Mouse (Mus musculus): ENCODE measurements at regions not wholly inside any gene's neighbourhood (a gene's known extent, or its start where the extent isn't known, plus 50 kb on each side); places are given as distances from the start of the nearest gene placed in this dataset.

DNA sequence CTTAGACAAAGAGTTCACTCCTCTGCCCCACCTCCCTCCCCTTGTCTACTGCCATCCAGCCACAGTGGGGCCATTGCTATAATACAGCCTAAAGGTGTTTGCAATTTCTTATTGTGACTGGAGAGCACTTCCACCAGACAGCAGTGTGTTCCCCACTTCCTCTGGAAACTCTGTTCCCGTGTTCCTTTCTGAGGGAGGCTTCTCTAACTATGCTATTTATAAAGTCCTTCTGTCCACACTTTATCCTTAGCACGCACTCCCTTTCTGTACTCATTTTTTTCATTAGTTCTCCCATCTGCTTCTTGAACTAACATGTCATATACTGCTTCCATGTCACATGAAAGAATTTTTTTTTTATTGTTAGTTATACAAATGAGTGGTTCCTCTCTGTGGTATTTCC, 52.0 kb upstream of the 4930432M17Rik start:
- no peak for DNase-seq (ENCODE audit: low read depth)

DNA sequence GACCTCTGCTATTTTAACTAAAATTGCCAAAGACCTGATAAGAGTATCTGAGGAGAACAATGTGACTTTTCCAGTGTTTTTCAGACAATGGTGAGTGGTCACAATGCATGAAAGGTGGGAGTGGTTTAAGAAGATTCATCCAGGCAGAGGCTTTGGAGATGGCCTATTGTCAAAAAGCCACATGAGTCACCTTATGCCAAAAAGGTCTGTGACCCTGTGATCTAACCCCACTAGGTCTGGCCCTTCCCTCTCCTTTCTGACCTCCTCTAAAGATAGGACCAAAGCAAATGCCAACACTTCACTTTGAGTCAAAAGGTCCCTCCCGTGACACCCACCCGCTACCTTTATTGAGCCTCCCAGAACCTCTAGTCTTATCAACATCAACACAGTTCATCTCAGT, 52.4 kb upstream of the 4930432M17Rik start:
- no peak for DNase-seq (ENCODE audit: low read depth)

DNA sequence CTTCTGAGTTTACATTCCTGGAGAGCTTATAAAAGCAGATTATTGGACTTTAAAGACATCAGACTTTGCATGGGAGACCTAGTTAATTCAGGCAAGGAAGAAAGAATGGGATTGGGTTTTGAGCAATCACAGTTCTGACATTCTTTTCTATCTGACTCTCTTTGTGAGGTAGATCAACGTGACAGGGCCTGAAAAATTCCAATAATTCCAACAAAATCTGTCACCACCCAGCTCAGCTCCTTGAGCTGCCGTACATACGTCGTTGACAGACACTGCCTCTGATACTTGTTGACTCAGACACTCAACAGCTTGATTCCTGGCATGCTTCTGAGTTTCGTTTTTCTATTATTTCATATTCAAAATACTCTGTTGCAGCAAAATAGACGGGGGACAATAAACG, 53.2 kb upstream of the 4930432M17Rik start:
- peak; percentile 81 for DNase-seq (ENCODE audit: low read depth)

DNA sequence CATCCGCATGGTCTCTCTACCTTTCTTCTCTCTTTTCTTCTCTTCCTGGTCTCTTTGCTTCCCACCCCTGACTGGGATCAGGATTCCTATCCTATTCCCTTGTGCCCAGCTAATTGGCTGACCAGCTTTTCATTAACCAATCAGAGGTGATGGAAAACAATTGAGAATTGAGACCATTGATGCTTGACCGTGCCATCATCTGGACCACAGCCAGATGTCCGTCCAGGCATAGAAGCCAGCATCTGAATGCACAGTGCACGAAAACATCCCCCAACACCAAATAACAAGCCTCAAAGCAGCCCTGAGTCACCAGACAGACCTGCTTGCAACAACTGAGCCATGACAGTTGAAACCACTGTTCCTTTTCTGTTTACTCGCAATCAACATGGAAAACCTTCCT, 54.5 kb upstream of the 4930432M17Rik start:
- DNase-seq (ENCODE audit: low read depth) = no peak

DNA sequence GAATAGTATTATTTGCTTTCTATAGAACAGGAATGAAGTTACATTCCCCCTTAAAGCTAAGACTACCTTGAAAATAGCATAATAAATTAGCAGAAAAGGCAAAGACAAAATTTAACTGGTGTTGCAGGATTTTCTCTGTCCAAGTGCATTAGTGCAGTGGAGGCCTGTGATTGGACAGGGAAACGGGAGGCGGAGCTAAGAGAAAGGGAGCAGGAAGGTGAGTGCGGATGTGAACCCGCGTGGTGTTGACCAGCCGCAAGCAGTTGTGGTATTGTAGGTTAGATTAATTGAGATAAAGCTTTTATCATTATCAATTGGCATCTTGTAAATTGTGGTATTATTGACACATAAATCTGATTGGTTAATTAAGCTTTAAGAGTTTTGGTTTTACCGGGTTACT, 55.8 kb upstream of the 4930432M17Rik start:
- DNase-seq (ENCODE audit: low read depth) = no peak

DNA sequence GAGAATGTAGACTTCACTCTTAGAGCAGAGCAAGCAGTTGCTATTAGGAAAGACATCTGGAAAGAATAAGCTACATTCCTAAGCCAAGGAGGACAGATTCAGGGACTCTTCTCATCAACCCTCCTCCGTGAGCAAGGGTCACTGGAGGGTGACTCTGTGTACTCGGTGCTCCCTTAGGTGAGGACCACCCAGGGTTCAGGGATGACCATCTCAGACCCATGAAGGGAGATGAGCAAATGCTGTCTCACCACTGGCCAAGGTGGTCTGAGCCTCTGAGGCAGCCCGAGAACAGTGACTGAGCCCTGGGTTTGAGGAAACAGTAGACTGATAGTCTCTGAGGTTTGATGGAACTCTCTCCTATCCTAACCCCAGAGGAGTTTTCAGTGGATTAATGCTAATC, 57.3 kb upstream of the 4930432M17Rik start:
- DNase-seq (ENCODE audit: low read depth) = no peak

DNA sequence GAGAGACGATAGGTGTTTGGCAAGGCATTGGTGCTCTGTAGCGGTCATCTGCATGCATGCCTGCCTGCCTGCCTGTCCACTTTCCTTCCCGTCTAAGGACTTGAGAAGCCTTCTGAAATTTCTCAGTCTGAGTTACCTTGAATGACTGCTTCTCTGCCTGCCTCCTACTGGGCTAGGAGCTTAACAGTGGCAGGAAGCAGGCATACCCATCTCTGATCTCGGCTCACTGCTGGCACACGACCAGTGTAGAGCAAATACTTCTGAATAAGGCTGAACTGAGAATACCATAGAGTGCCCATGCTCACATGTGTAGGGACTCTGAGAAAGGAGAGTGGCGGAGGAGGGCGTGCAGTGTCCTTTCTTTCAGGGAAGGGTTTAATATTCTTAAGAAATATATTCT, 60.7 kb upstream of the 4930432M17Rik start:
- no peak for DNase-seq (ENCODE audit: low read depth)

DNA sequence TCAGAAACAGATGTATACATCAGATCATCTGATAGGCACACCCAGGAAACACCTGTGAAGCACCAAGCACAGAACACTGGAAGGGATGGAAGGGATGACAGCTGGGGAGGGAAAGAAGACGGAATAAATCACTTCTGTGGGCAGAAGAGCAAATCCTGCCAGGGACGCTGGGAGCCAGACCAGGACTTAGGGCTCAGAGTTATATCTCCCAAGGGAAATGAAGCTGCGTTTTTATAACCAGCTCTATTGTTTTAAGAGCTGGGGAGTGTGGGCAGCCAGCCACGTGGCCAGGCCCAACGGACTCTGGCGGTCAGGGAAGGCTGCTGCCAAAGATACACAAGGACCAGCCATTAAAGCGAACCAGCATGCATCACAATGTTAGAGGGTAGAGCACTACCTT, 61.5 kb upstream of the 4930432M17Rik start:
- DNase-seq (ENCODE audit: low read depth) = no peak

DNA sequence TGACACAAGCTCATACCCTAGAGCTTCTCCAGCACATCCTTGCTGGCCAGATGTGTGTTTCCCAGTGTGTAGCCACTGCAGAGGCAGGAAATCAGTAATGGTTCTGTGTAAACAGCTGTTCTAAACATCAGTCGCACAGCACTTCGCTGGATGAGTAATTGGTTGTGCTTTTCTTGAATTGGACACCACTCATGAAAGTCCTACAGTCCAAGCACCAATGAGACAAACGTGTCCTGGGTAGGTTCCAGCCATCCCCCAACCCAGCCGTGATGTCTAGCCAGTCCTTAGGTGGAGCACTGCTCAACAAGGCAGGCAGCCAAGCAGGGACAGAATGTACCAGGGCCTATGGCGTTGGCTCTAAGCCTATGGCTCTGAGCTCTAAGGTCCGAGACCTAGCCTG, 65.8 kb upstream of the 4930432M17Rik start:
- no peak for DNase-seq (ENCODE audit: low read depth)

DNA sequence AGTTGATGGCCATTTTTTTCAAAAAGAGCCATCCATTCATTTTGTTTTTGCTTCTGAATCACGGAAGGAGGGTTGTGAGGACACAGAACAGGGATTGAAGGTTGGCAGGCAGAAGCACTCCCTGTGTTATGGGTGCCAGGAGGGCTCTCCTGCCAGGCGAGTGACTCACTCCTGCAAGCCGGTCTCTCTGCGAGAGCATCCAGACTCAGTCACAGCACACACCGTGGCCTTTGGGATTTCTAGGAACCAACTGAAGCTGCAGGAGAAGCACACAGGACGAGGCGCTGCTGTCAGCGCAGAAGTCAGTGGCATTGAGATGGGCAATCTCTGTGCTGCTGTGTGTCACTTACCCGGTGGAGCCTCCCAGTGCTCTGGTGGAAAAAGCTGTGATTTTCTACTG, 66.5 kb upstream of the 4930432M17Rik start:
- peak; percentile 76 for DNase-seq (ENCODE audit: low read depth)

DNA sequence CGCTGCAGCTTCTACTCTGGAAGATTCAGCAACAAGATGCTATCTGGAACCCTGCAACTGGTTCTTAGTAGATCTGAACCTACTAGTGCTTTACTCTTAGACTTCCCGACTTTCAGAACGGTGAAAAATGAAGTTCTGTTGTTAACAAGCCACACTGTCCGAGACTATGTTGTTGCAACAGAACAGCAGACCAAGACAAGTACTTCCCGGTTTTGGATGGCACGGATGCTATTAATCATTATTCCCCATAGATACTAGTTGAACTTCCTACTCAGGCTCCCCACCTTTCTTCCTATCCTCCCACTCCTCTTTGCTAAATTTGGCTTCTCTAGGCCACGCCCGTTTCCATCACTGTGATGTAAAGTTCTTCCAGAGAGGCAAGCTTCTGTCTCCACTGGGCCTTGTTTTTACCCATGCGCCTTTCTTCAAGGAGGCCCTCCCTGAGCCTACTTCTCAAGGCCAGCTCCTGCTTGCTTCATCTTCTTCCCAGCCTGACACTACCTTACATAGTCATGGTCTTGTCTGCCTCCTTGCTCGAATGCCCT, 67.7 kb upstream of the 4930432M17Rik start:
- no peak for DNase-seq (ENCODE audit: low read depth)

DNA sequence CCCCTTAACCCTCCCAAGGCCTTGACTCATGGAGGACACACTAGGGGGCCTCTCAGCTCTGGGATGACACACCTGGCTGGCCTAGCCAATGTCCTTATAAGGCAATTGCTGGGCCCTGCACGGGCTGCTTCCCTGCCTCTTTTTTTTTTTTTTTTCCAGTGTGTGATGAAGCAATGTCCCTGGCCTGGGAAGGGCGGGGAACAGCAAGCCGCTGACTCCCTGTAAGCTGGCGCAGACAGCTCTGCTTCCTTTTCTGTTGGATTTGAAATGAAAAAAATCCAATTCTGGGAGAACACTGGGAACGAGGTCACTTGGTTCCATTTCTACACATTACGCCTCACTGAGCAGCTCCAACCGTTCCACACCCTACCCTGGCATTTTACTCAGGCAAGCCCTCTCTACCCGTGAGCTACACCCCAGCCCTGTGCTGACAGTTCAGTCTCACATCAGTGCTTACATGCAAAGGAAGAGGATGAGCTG, 68.4 kb upstream of the 4930432M17Rik start:
- DNase-seq (ENCODE audit: low read depth) = peak; percentile 81

DNA sequence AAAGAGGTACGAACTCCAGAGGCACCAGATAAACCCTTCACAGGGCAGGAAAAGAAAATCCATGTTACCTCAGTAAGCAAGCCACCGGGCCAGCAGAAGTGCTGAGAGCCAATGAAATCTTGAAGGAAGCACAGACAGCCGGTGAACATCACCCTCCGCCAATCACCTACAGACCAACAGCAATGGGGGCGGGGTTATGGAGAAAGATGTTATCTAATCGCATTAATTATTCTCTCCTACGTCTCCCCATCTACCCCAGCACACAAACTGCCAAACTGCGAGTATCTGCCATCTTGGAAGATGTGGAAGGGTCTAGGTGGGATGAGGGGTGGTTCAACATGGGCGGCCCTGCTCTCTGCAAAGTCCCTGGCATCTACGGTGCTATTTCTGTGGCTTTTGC, 68.6 kb upstream of the Slc44a3 start:
- no peak for DNase-seq (ENCODE audit: low read depth)

DNA sequence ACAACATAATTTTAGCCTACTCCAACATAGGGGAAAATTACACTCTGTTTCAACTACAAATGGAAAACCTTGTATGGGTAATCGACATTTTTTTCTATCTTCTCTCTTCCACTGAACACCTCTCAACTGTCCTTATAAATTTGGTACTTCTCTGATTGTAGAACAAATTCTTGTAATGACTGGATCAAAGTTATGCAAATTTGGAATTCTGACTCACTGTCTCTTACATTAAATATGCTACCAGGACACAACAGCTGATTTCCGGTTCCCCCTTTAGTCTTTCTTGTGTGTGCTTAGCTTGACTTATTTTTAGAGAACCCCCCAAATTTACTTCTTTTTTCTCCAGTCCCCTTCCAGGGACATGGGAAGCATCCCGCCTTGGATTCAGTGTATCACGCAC, 68.2 kb upstream of the Slc44a3 start:
- DNase-seq (ENCODE audit: low read depth) = no peak

DNA sequence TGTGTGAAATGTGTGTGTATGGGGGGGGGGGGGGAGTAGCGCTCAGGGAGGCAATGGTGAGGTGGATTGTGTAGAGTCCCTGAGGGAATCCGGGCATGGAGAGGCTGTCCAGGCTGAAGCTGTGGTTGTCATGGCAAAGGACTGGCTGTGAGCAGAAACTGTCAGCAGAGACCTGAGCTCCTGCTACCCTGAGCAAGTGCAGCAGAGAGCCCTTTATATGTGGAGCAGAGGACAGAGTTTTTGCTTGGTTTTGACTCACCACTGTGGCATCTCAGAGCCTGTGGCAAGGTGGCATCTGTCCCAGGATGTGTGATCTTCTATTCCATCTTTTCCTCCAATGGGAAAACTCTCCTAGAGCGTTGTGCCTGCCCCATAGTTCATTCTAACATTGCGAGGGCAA, 65.8 kb upstream of the Slc44a3 start:
- no peak for DNase-seq (ENCODE audit: low read depth)

DNA sequence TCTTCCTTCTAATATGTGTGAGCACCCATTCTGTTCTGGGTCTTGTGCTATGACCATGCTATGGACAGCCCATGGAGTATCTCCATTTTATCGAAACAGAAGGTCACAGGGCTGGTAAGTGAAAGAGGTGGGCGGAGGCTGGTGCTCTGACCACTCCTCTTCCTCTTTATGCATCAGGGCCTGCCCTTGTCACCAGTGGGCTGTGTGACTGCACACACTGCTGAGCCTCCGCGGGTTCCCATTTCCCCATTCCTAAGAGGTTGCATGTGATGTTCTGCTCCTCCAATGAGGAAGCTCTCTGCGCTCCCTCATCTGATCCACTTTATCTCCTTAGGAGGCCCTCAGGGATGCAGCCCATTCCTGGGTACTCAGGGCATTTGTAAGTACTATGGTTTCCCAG, 65.0 kb upstream of the Slc44a3 start:
- DNase-seq (ENCODE audit: low read depth) = no peak

DNA sequence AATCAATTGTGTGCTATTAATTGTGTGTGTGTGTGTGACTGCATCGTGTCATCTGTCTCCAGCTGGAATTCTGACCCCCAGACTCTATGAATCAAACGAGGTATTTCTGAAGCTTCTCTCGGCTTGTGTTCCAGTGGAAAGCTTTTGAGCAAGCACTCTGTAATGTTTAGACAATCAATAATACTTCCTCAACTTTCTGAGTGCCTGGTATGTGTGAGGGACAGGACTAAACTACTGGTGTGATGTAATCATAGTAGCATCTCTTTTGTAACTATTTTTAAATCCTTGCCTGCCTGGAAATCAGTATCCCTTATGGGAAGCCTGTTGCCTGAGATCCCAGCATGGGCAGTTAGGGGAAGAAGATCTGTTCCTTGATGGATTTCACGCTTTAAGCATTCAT, 62.4 kb upstream of the Slc44a3 start:
- DNase-seq (ENCODE audit: low read depth) = no peak

DNA sequence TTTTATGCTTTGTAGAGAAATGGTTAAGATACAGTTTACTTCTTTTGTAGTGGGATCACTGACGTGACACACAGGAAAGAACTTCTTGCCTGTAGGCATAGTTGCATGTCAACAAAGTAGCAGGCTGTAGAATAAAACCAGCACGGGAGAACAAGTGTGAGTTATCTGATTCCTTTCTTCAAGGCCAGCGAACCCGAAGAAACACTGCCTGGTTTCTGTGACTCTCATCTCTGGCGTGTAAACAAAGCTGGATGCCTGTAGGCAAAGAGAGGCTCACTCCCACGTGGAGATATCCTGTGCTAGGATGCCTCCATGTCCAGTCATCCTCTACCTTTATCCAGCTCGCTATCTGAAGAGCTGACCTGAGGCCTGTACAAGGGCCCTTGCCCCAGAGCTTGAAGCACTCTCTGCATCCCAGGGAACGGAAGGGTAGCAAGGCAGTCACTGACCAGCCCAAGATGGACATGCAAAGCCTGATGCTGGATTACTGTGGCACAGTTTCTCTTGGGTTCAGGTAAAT, 61.5 kb upstream of the Slc44a3 start:
- no peak for DNase-seq (ENCODE audit: low read depth)

DNA sequence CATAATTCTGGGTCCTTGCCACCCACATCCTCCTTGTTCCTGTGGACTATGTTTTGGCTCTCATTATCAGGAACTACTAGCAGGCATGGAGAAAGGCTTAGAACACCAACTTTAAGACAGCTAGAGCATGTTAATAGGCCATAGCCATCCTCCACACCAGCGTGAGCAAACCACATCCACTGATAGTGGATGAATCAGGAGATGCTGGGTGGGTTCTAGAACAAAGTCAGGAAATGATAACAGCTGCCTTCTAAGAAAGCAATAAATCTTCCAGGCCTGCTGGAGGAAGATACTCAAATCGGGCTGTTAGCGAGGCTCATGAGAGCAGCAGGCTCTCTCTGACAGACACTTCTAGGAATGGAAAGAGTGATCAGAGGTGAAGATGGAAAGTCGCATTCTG, 60.9 kb upstream of the Slc44a3 start:
- no peak for DNase-seq (ENCODE audit: low read depth)

DNA sequence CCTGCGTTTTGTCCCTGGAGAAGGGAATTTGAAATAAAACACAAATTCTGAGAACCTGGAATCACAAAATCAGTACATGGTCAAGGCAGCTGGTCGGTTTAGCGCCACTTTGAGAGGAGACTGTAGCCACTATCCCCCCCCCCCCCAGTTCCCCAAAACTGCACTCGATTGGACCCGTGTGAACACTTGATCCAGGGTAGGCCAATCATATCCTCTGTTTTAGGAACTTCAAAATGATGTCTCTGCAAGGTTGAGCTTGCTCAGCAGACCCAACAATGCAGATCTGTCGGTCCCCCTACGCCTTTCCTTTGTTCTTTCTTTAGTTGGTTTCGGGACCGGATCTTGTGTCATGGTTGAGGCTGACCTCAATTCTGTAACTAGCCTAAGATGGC, 57.3 kb upstream of the Slc44a3 start:
- no peak for DNase-seq (ENCODE audit: low read depth)

DNA sequence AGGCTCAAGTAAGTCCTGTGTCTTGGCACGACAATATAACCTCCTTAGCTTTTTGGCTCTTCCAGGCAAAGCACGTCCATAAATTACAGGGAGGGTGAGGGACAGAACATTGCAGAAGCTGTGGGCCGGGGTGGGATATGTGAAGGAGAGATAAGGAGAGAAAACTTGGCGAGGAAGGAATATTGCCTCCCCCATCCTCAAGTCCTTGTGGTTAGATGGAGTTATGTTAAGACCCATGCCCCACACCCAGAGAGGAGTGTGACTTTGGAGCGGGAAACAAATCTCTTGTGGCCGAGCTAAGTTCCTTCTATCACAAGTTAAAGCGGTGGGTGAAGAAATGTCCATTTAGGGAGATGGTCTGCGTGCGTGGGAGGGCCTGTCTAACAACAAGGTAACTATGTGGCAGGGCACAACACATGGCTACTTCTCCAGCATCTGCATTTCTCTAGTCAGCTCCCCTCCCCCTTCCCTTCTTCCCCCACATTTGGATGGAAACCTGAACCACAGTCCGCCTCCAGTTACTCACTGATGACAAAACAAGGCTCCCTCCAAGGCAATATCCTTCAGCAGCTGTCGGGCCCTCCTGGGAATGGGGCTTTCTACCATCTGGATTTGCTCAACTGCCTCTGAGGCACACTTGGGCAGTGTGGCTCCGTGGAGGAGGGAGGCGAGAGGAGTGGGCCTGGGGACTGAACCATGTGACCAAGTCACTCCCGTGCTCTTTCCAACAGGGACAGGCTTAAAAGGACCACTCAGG, 56.7 kb upstream of the Slc44a3 start:
- DNase-seq (ENCODE audit: low read depth) = peak; percentile 93

DNA sequence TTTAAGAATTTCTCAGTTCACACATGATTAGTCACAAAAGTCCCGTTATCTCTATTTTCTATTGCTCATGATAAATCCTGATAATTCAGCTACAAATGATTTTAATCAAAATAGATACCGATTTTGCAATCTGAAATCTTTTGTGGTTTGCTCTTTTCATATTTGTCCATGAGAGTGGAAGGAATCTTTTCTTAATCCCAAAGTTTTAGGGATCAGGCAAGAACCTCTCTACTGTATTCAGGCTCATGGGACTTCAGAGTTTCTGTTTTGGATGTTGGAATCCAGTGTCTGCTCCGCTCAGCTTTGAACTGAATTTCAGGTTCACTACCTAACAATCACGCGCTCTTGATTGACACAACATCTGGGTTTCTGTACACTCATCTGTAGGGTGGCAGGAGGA, 53.1 kb upstream of the Slc44a3 start:
- DNase-seq (ENCODE audit: low read depth) = no peak

DNA sequence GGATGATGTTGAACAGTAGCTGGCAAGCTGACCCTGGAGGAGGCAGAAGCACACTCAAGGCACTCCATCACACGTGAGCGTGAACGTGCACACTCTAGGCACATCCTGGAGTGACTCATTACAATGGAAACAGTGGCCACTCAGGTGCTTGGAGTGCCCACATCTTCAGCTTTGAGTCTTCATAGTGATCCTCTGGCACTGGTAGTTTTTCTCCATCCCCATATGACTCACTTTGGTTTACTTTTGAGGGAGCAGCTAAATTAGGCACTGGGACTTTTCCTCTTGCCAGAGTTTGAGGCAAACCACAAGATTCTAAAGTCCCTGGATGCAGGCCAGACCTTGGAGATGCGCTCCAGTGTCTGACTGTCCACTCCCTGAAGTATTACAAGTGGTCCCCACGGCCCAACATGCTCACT, 52.5 kb upstream of the Slc44a3 start:
- DNase-seq (ENCODE audit: low read depth) = peak; percentile 91

DNA sequence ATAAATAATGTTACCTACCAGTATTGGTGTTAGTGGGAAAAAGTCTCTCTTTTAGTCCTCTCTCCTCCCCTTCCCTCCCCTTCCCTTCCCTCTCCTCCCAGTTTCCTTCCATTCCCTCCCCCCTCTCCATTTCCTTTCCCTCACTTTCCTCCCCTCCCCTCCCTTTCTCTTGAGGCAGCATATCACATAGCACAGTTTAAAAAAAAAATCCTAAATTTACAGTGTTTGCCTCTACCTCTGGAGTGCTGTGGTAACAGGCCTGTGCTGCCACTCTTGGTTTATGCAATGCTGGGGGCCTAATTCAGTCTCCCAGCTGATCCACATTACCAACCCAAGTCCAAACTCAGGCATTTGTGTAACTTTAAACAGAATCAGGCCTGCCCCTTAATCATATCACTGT, 52.1 kb upstream of the Slc44a3 start:
- DNase-seq (ENCODE audit: low read depth) = no peak
